Mouse (Mus musculus): ENCODE measurements at regions not wholly inside any gene's neighbourhood (a gene's known extent, or its start where the extent isn't known, plus 50 kb on each side); places are given as distances from the start of the nearest gene placed in this dataset.

- peak overlapping the region; percentile 50 for H3K4me2 ChIP-seq (replicated peaks)
- peaks cover 29% of the 10 kb centered on the region for H3K4me1 ChIP-seq (replicated peaks)
- peak overlapping the region; percentile 51 for H3K9ac ChIP-seq (replicated peaks)
- peak overlapping the region; percentile 35 for H3K4me3 ChIP-seq (replicated peaks)
- no peaks in the 10 kb centered on the region for H3K27me3 ChIP-seq
- H3K9me3 ChIP-seq = no peaks in the 10 kb centered on the region
- H3K27ac ChIP-seq = peak overlapping the region; percentile 64
- ATAC-seq = peak; percentile 24; the same call in 1 of the 2 replicates
- 2% methylated on average over 13 of the region's 13 CpGs for WGBS
- H3K36me3 ChIP-seq = no peaks in the 10 kb centered on the region
Measured at GRCm38 (mm10) chr8:31033281-31033680, 2395.2 kb upstream of the 5930422O12Rik start.

GRCm38 (mm10) chr8:31036892-31037291, 2391.6 kb upstream of the 5930422O12Rik start:
- no peaks in the 10 kb centered on the region for H3K9me3 ChIP-seq
- ATAC-seq = no peak
- H3K36me3 ChIP-seq = no peaks in the 10 kb centered on the region
- H3K4me2 ChIP-seq (replicated peaks) = no peak overlapping the region
- H3K27ac ChIP-seq = no peak overlapping the region
- H3K9ac ChIP-seq (replicated peaks) = no peak overlapping the region
- no peak overlapping the region for H3K4me3 ChIP-seq (replicated peaks)
- H3K27me3 ChIP-seq = no peaks in the 10 kb centered on the region
- H3K4me1 ChIP-seq (replicated peaks) = peaks cover 27% of the 10 kb centered on the region
- 58% methylated on average over 2 of the region's 2 CpGs for WGBS

Data from midbrain, embryonic 13.5 days (tissue).